Mouse (Mus musculus): ENCODE measurements around the gene Samd4. TPM values are rescaled to one million over a fixed set of nuclear protein-coding genes. Genes with fewer than 3 reads are reported as not detected.

Samd4 gene
- polyA plus RNA-seq, 1 experiment from 2014 or later: 5.8 TPM

DNA sequence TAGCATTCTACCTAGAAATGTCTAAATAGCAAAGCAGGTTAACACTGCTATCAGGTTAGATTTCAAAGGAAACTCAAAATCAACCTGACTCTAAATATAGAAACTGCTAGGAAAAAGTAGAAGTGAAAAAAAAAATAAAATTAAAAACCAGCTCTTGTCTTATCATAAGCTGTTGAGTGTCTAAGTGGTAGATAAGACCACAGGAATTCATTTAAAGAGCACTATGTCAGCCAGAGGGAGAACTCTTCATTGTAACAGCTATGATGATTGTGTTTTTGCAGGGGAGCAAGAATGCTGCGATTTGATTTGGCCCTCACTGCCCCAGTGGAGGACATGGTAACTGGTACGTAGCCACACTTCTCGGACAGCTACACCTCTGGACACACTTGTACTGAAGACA, 271.6 kb downstream of the Samd4 start:
- H3K4me2 ChIP-seq: no peak overlapping the region
- H3K27me3 ChIP-seq: no peaks in the 10 kb centered on the region
- no peak for ATAC-seq
- no peaks in the 10 kb centered on the region for H3K36me3 ChIP-seq (ENCODE audit: poor library complexity, severe bottlenecking)
- H3K27ac ChIP-seq: no peak overlapping the region
- H3K4me3 ChIP-seq: no peak overlapping the region
- 92% methylated on average over 3 of the region's 3 CpGs for WGBS
- no peaks in the 10 kb centered on the region for H3K9me3 ChIP-seq (replicated peaks)
- no peak overlapping the region for H3K9ac ChIP-seq
- H3K4me1 ChIP-seq: no peaks in the 10 kb centered on the region

Small RNA genes within 50 kb of the gene (microRNA-seq; reads per million reads assigned to microRNA genes)
- gene Mir378c: 2.1 reads per million

Other genes with a start within 250 kb of the Samd4 start
- gene Cdkn3, start 122.3 kb upstream of the Samd4 start, polyA plus RNA-seq (2015; fragmentation: Nextera tagmentation; extraction: Ambion mirVana): 38.5 and 41.8 TPM in 2 replicates
- gene Cnih1, start 94.4 kb upstream of the Samd4 start, polyA plus RNA-seq (2015; fragmentation: Nextera tagmentation; extraction: Ambion mirVana): 168 and 176 TPM in 2 replicates
- 90.1 and 98.6 TPM in 2 replicates for gene Gmfb, start 60.6 kb upstream of the Samd4 start, polyA plus RNA-seq (2015; fragmentation: Nextera tagmentation; extraction: Ambion mirVana)
- 20.4 and 23.8 TPM in 2 replicates for gene Cgrrf1, start 50.7 kb upstream of the Samd4 start, polyA plus RNA-seq (2015; fragmentation: Nextera tagmentation; extraction: Ambion mirVana)